Mouse (Mus musculus) CD4-positive helper T cell, adult 2 months (primary cell): ENCODE data around the gene Foxp1.

Source experiments
- DNase-seq: peaks from one replicate; pipeline ENCODE4 v3.0.0-alpha.2; 2012; ENCODE audit warnings: low read depth, missing footprints, low spot score

Gene Foxp1

GRCm38 (mm10) chr6:99095185-99096104 is 427.1 kb downstream of the Foxp1 start:
- peak; percentile 77 for DNase-seq

- DNase-seq: peak; percentile 34
Measured at GRCm38 (mm10) chr6:99094339-99094989, 428.1 kb downstream of the Foxp1 start.

GRCm38 (mm10) chr6:99093856-99094255 is 428.7 kb downstream of the Foxp1 start:
- DNase-seq: no peak

- DNase-seq: no peak
Measured at GRCm38 (mm10) chr6:99093208-99093607, 429.3 kb downstream of the Foxp1 start.

- no peak for DNase-seq
Measured at GRCm38 (mm10) chr6:99091799-99092198, 430.7 kb downstream of the Foxp1 start.

GRCm38 (mm10) chr6:99087598-99087997 is 434.9 kb downstream of the Foxp1 start:
- no peak for DNase-seq

GRCm38 (mm10) chr6:99084956-99085355 is 437.6 kb downstream of the Foxp1 start:
- DNase-seq: no peak

GRCm38 (mm10) chr6:99081259-99081658 is 441.3 kb downstream of the Foxp1 start:
- no peak for DNase-seq

- no peak for DNase-seq
Measured at GRCm38 (mm10) chr6:99079041-99079835, 443.3 kb downstream of the Foxp1 start.

GRCm38 (mm10) chr6:99078089-99078488 is 444.4 kb downstream of the Foxp1 start:
- DNase-seq: no peak

GRCm38 (mm10) chr6:99073303-99074271 is 448.9 kb downstream of the Foxp1 start:
- DNase-seq: no peak

GRCm38 (mm10) chr6:99070710-99071109 is 451.8 kb downstream of the Foxp1 start:
- no peak for DNase-seq

GRCm38 (mm10) chr6:99069726-99070125 is 452.8 kb downstream of the Foxp1 start:
- no peak for DNase-seq

GRCm38 (mm10) chr6:99065569-99066353 is 456.8 kb downstream of the Foxp1 start:
- DNase-seq: no peak

- DNase-seq: no peak
Measured at GRCm38 (mm10) chr6:99063982-99064484, 458.5 kb downstream of the Foxp1 start.

GRCm38 (mm10) chr6:99062931-99063330 is 459.6 kb downstream of the Foxp1 start:
- no peak for DNase-seq

- no peak for DNase-seq
Measured at GRCm38 (mm10) chr6:99058688-99059087, 463.8 kb downstream of the Foxp1 start.

GRCm38 (mm10) chr6:99057113-99057553 is 465.4 kb downstream of the Foxp1 start:
- DNase-seq: peak; percentile 75

GRCm38 (mm10) chr6:99056379-99056778 is 466.1 kb downstream of the Foxp1 start:
- DNase-seq: no peak

- no peak for DNase-seq
Measured at GRCm38 (mm10) chr6:99053998-99054397, 468.5 kb downstream of the Foxp1 start.
